ENCODE assay signal across 10 mouse cellular contexts in the genomic region with DNA sequence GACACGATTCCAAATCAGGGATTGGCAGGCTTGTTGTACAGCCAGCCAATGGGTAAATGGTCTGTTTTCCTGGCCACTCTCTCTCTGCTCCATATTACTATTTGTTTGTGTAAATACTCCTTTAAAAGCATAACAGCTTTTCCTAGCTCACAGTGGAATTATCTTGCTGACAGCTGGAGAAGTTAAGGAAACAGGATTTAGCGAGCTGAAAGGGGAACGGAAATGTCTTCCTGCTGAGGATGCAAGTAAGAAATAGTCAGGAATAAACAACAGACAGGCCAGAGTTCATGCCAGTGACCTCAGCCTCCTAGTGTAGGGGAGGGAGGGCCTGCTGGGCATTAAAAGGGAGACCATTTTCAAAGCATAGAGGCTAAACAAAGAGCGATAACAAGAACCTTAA.
A peak's percentile ranks its signal among the peaks of the same experiment; 100 is the strongest.
DNase-seq lines count a peak whose midpoint lies in the region; ATAC-seq and TF ChIP-seq lines count a peak whose summit lies in the region.
"Had no signal": no experiment of that assay in that cellular context is flagged by ENCODE, and none has a peak within 500 bp of the region (broad histone marks: within the 10 kb centered on the region; RNA-seq: fewer than 3 reads in every experiment).

No protein-coding gene starts in this region.

- no peak overlapping the region for H3K4me3 ChIP-seq in heart, embryonic 10.5 days
- H3K4me3 ChIP-seq in heart, embryonic 16.5 days (ENCODE audit: low read length): no peak overlapping the region
- H3K4me3 ChIP-seq in kidney, embryonic 15.5 days (replicated peaks): no peak overlapping the region
- no peak overlapping the region for H3K4me3 ChIP-seq in lung, postnatal 0 days (ENCODE audit: low read depth, low read length)

- DNase-seq in heart, adult 8-10 months (ENCODE audit: low spot score): peak; percentile 42
- no peak for DNase-seq in heart, embryonic 10.5 days (ENCODE audit: low spot score)
- DNase-seq in lung, postnatal 0 days (ENCODE audit: low spot score): peak; percentile 72
- DNase-seq in c-Kit-positive CD71-positive TER-119-positive erythroid progenitor cells, embryonic 14.5 days (ENCODE audit: low spot score): no peak
- no peak for DNase-seq in spleen, postnatal 36 days (ENCODE audit: low spot score in 2 of 2)
- DNase-seq: cerebellum, postnatal 10 days; retina, postnatal 1 day; thymus, postnatal 4 days had no signal

- ATAC-seq in heart, embryonic 16.5 days (replicated peaks; ENCODE audit: extremely low read depth, insufficient read depth, low FRiP score): no peak
- no peak for ATAC-seq in kidney, embryonic 15.5 days (replicated peaks; ENCODE audit: low FRiP score)
- ATAC-seq in lung, postnatal 0 days: peak; percentile 86

- H3K27me3 ChIP-seq in heart, embryonic 10.5 days (ENCODE audit: insufficient read depth, poor library complexity, severe bottlenecking): no peaks in the 10 kb centered on the region
- H3K27me3 ChIP-seq in heart, embryonic 16.5 days (ENCODE audit: control insufficient read depth, insufficient read depth, low read length): no peaks in the 10 kb centered on the region
- H3K27me3 ChIP-seq in kidney, embryonic 15.5 days: no peaks in the 10 kb centered on the region
- H3K27me3 ChIP-seq in lung, postnatal 0 days (replicated peaks; ENCODE audit: insufficient read depth, low read length): no peaks in the 10 kb centered on the region

- no peak overlapping the region for H3K4me2 ChIP-seq in heart, embryonic 16.5 days (ENCODE audit: low read depth, low read length)
- H3K4me2 ChIP-seq in kidney, embryonic 15.5 days: no peak overlapping the region
- no peak overlapping the region for H3K4me2 ChIP-seq in lung, postnatal 0 days (replicated peaks; ENCODE audit: low read depth, low read length)

- no peak overlapping the region for H3K9ac ChIP-seq in heart, embryonic 16.5 days (ENCODE audit: low read length)
- no peak overlapping the region for H3K9ac ChIP-seq in kidney, embryonic 15.5 days
- no peak overlapping the region for H3K9ac ChIP-seq in lung, postnatal 0 days (replicated peaks; ENCODE audit: low read depth)

- TF ChIP-seq CTCF in lung, postnatal 0 days (IDR thresholded peaks at IDR 0.05): no peak

- TF ChIP-seq EP300 in lung, postnatal 0 days (IDR thresholded peaks at IDR 0.05): peak; percentile 83

- H3K36me3 ChIP-seq in heart, embryonic 10.5 days: no peaks in the 10 kb centered on the region
- H3K36me3 ChIP-seq in heart, embryonic 16.5 days (ENCODE audit: control insufficient read depth, insufficient read depth): no peaks in the 10 kb centered on the region; the same call in 1 of the 2 replicates
- H3K36me3 ChIP-seq in kidney, embryonic 15.5 days: peaks cover 10% of the 10 kb centered on the region
- peaks cover 4% of the 10 kb centered on the region; the same call in 1 of the 2 replicates for H3K36me3 ChIP-seq in lung, postnatal 0 days (ENCODE audit: insufficient read depth, low read length)

- no peaks in the 10 kb centered on the region for H3K9me3 ChIP-seq in heart, embryonic 10.5 days
- H3K9me3 ChIP-seq in heart, embryonic 16.5 days (replicated peaks; ENCODE audit: control insufficient read depth, low read length): no peaks in the 10 kb centered on the region
- no peaks in the 10 kb centered on the region for H3K9me3 ChIP-seq in kidney, embryonic 15.5 days (replicated peaks)
- no peaks in the 10 kb centered on the region for H3K9me3 ChIP-seq in lung, postnatal 0 days (ENCODE audit: low read length)

- WGBS in heart, embryonic 10.5 days: 56% methylated on average over 4 of the region's 4 CpGs
- WGBS in heart, embryonic 16.5 days: 46% methylated on average over 4 of the region's 4 CpGs
- WGBS in kidney, embryonic 15.5 days: 56% methylated on average over 4 of the region's 4 CpGs
- WGBS in lung, postnatal 0 days: 42% methylated on average over 4 of the region's 4 CpGs

- no peak overlapping the region for H3K27ac ChIP-seq in heart, embryonic 10.5 days
- peak overlapping the region; percentile 49 for H3K27ac ChIP-seq in heart, embryonic 16.5 days (ENCODE audit: low read length)
- H3K27ac ChIP-seq in kidney, embryonic 15.5 days: peak overlapping the region; percentile 66
- H3K27ac ChIP-seq in lung, postnatal 0 days (ENCODE audit: low read length): peak overlapping the region; percentile 22; the same call in 1 of the 2 replicates

- no peaks in the 10 kb centered on the region for H3K4me1 ChIP-seq in heart, embryonic 10.5 days
- H3K4me1 ChIP-seq in heart, embryonic 16.5 days (ENCODE audit: control insufficient read depth, insufficient read depth, low read length): peaks cover 13% of the 10 kb centered on the region
- 0 out of 2 replicates have a peak, but pooled peaks cover 6% of the 10 kb centered on the region for H3K4me1 ChIP-seq in kidney, embryonic 15.5 days
- no peaks in the 10 kb centered on the region for H3K4me1 ChIP-seq in lung, postnatal 0 days (ENCODE audit: insufficient read depth, low read depth, low read length)

Comparison
In these comparisons a context has a peak if more than half of its experiments do, and no peak if none do; other contexts are left out.
1. DNase-seq: peak in heart, adult 8-10 months (single experiment) and lung, postnatal 0 days (single experiment); none in heart, embryonic 10.5 days (single experiment), c-Kit-positive CD71-positive TER-119-positive erythroid progenitor cells, embryonic 14.5 days (single experiment) and spleen, postnatal 36 days (0 of 2).